Mouse (Mus musculus): Measurements from ENCODE around the gene Eno1.

GRCm38 (mm10) chr4:150257252-150258204, 21.0 kb downstream of the Eno1 start:
- TF ChIP-seq CTCF (IDR thresholded peaks at IDR 0.05) (peak; percentile 94), EP300 (IDR thresholded peaks at IDR 0.05) (no peak)
